In the genomic region with DNA sequence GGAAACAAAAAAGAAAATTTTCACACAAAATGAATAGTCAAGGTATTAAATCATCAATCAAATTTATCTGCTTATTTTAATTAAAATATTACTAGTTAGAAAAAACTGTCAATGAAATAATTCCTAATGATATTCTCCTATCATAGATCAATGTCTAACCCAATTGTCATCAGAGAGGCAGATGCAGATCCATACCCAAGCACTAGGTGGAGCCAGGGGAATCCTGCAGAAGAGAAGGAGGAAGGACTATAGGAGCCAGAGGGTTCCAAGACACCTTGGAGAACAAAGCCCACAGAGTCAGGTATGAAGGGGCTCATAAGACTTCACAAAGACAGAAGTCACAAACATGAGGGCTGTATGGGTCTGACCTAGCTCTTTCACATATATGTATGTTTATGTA, we compare ENCODE assay signal across 12 mouse cellular contexts.
DNase-seq lines count a peak whose midpoint lies in the region; ATAC-seq and TF ChIP-seq lines count a peak whose summit lies in the region.
"Had no signal": no experiment of that assay in that cellular context is flagged by ENCODE, and none has a peak within 500 bp of the region (broad histone marks: within the 10 kb centered on the region; RNA-seq: fewer than 3 reads in every experiment).

No protein-coding gene starts in this region.

- TF ChIP-seq CTCF in hindbrain, postnatal 0 days (IDR thresholded peaks at IDR 0.05; ENCODE audit: low read depth) = peak; percentile 27; the same call in 1 of the 2 replicates
- TF ChIP-seq CTCF in midbrain, postnatal 0 days (IDR thresholded peaks at IDR 0.05) = peak; percentile 43; the same call in 1 of the 2 replicates
- peak; percentile 25; the same call in 1 of the 2 replicates for TF ChIP-seq CTCF in small intestine, adult 2 months (IDR thresholded peaks at IDR 0.05; ENCODE audit: extremely low read depth, insufficient read length, insufficient replicate concordance, low read depth, low read length)

- H3K4me2 ChIP-seq in hindbrain, postnatal 0 days (ENCODE audit: low read depth, low read length) = no peak overlapping the region
- H3K4me2 ChIP-seq in hindbrain, embryonic 16.5 days (ENCODE audit: low read length) = no peak overlapping the region
- H3K4me2 ChIP-seq in midbrain, postnatal 0 days (ENCODE audit: low read depth, low read length, poor library complexity, severe bottlenecking) = no peak overlapping the region
- H3K4me2 ChIP-seq in midbrain, embryonic 16.5 days (ENCODE audit: low read length) = no peak overlapping the region
- H3K4me2 ChIP-seq in midbrain, embryonic 11.5 days = no peak overlapping the region

- H3K27me3 ChIP-seq in hindbrain, postnatal 0 days (ENCODE audit: insufficient read depth, low read length) = no peaks in the 10 kb centered on the region
- H3K27me3 ChIP-seq in hindbrain, embryonic 16.5 days (replicated peaks; ENCODE audit: control insufficient read depth, insufficient read depth, low read length) = no peaks in the 10 kb centered on the region
- no peaks in the 10 kb centered on the region for H3K27me3 ChIP-seq in midbrain, postnatal 0 days (ENCODE audit: insufficient read depth, low read length)
- no peaks in the 10 kb centered on the region for H3K27me3 ChIP-seq in midbrain, embryonic 16.5 days (ENCODE audit: control insufficient read depth, insufficient read depth, low read depth, low read length)
- H3K27me3 ChIP-seq in small intestine, adult 2 months (ENCODE audit: control insufficient read depth, insufficient read depth, low read length) = no peaks in the 10 kb centered on the region
- no peaks in the 10 kb centered on the region for H3K27me3 ChIP-seq in midbrain, embryonic 11.5 days (ENCODE audit: control insufficient read depth, insufficient read depth, low read length)

- no peak overlapping the region for H3K27ac ChIP-seq in hindbrain, postnatal 0 days
- no peak overlapping the region for H3K27ac ChIP-seq in hindbrain, embryonic 16.5 days (ENCODE audit: low read depth, low read length)
- H3K27ac ChIP-seq in midbrain, postnatal 0 days (ENCODE audit: low read depth, low read length) = no peak overlapping the region
- H3K27ac ChIP-seq in midbrain, embryonic 16.5 days (ENCODE audit: low read length) = no peak overlapping the region
- H3K27ac ChIP-seq in small intestine, adult 2 months (ENCODE audit: insufficient read depth, low read depth, low read length) = no peak overlapping the region
- H3K27ac ChIP-seq in midbrain, embryonic 11.5 days (ENCODE audit: low read depth, low read length) = no peak overlapping the region
- H3K27ac ChIP-seq: macrophage had no signal

- TF ChIP-seq POLR2A in small intestine, adult 2 months (IDR thresholded peaks at IDR 0.05; ENCODE audit: low read depth, low read length) = no peak

- no peak overlapping the region for H3K9ac ChIP-seq in hindbrain, postnatal 0 days (replicated peaks; ENCODE audit: low read length)
- H3K9ac ChIP-seq in hindbrain, embryonic 16.5 days (ENCODE audit: low read depth, low read length) = no peak overlapping the region
- no peak overlapping the region for H3K9ac ChIP-seq in midbrain, postnatal 0 days (replicated peaks; ENCODE audit: low read length, poor library complexity, severe bottlenecking)
- no peak overlapping the region for H3K9ac ChIP-seq in midbrain, embryonic 16.5 days (ENCODE audit: low read depth, low read length)
- no peak overlapping the region for H3K9ac ChIP-seq in midbrain, embryonic 11.5 days (ENCODE audit: low read length)

- no peaks in the 10 kb centered on the region for H3K9me3 ChIP-seq in hindbrain, postnatal 0 days (ENCODE audit: low read length)
- no peaks in the 10 kb centered on the region for H3K9me3 ChIP-seq in hindbrain, embryonic 16.5 days (ENCODE audit: control insufficient read depth, low read length)
- H3K9me3 ChIP-seq in midbrain, postnatal 0 days (ENCODE audit: low read length) = no peaks in the 10 kb centered on the region
- H3K9me3 ChIP-seq in midbrain, embryonic 16.5 days (replicated peaks; ENCODE audit: control insufficient read depth, low read length, poor library complexity, severe bottlenecking) = no peaks in the 10 kb centered on the region
- no peaks in the 10 kb centered on the region for H3K9me3 ChIP-seq in midbrain, embryonic 11.5 days (ENCODE audit: control insufficient read depth, low read length)

- H3K4me3 ChIP-seq in hindbrain, postnatal 0 days (ENCODE audit: low read length) = no peak overlapping the region
- no peak overlapping the region for H3K4me3 ChIP-seq in hindbrain, embryonic 16.5 days (ENCODE audit: low read length)
- no peak overlapping the region for H3K4me3 ChIP-seq in midbrain, postnatal 0 days (ENCODE audit: low read depth, low read length)
- H3K4me3 ChIP-seq in midbrain, embryonic 16.5 days (ENCODE audit: low read depth, low read length) = no peak overlapping the region
- H3K4me3 ChIP-seq in small intestine, adult 2 months (ENCODE audit: low read depth, low read length) = no peak overlapping the region
- no peak overlapping the region for H3K4me3 ChIP-seq in midbrain, embryonic 11.5 days (ENCODE audit: low read depth, low read length)
- H3K4me3 ChIP-seq: erythroblast, embryonic 14.5 days had no signal

- no peaks in the 10 kb centered on the region for H3K4me1 ChIP-seq in hindbrain, postnatal 0 days (ENCODE audit: insufficient read depth, low read length)
- H3K4me1 ChIP-seq in hindbrain, embryonic 16.5 days (ENCODE audit: control insufficient read depth, insufficient read depth, low read depth, low read length) = no peaks in the 10 kb centered on the region
- H3K4me1 ChIP-seq in midbrain, postnatal 0 days (ENCODE audit: insufficient read depth, low read length) = no peaks in the 10 kb centered on the region
- no peaks in the 10 kb centered on the region for H3K4me1 ChIP-seq in midbrain, embryonic 16.5 days (ENCODE audit: control insufficient read depth, insufficient read depth, low read length)
- H3K4me1 ChIP-seq in small intestine, adult 2 months (ENCODE audit: control insufficient read depth, insufficient read depth, insufficient read length, low read length) = no peaks in the 10 kb centered on the region
- no peaks in the 10 kb centered on the region for H3K4me1 ChIP-seq in midbrain, embryonic 11.5 days (ENCODE audit: control insufficient read depth, insufficient read depth, low read length)

- ATAC-seq in hindbrain, postnatal 0 days = no peak
- ATAC-seq in hindbrain, embryonic 16.5 days = no peak
- no peak for ATAC-seq in midbrain, postnatal 0 days (ENCODE audit: low FRiP score)
- no peak for ATAC-seq in midbrain, embryonic 16.5 days
- no peak for ATAC-seq in midbrain, embryonic 11.5 days (ENCODE audit: low FRiP score)

- no peaks in the 10 kb centered on the region for H3K36me3 ChIP-seq in hindbrain, postnatal 0 days (ENCODE audit: insufficient read depth, low read length)
- H3K36me3 ChIP-seq in hindbrain, embryonic 16.5 days (ENCODE audit: control insufficient read depth, insufficient read depth, low read length) = no peaks in the 10 kb centered on the region
- H3K36me3 ChIP-seq in midbrain, postnatal 0 days (ENCODE audit: insufficient read depth, low read length) = no peaks in the 10 kb centered on the region
- no peaks in the 10 kb centered on the region for H3K36me3 ChIP-seq in midbrain, embryonic 16.5 days (ENCODE audit: control insufficient read depth, insufficient read depth, low read length)
- H3K36me3 ChIP-seq in small intestine, adult 2 months (ENCODE audit: control insufficient read depth, insufficient read depth, low read length) = no peaks in the 10 kb centered on the region
- no peaks in the 10 kb centered on the region for H3K36me3 ChIP-seq in midbrain, embryonic 11.5 days (ENCODE audit: control insufficient read depth, insufficient read depth, low read length)

- DNase-seq in hindbrain, postnatal 0 days (ENCODE audit: low spot score) = no peak
- DNase-seq in midbrain, postnatal 0 days (ENCODE audit: low spot score) = no peak
- peak; percentile 15 for DNase-seq in embryo, embryonic 10.5 days (ENCODE audit: low spot score)
- no peak for DNase-seq in midbrain, embryonic 11.5 days (ENCODE audit: low spot score, missing footprints)
- DNase-seq in spleen, postnatal 36 days (ENCODE audit: low spot score in 2 of 2) = no peak
- DNase-seq: kidney, adult 11 months; right cerebral cortex, postnatal 4 days had no signal
